Mouse (Mus musculus) midbrain, embryonic 13.5 days (tissue): Measurements from ENCODE around the gene Gm49721. TPM values are rescaled to one million over a fixed set of nuclear protein-coding genes. Genes with fewer than 3 reads are reported as not detected.
A peak's percentile ranks its signal among the peaks of the same experiment; 100 is the strongest.
"Not testable (repeated sequence)": the region's sequence is repeated elsewhere in the genome, so short reads cannot be mapped to it uniquely, and the experiment has no call there.

Experiments used
- ATAC-seq: fragments of 200-750 bp; cut with Nextera tagmentation; 2 replicates; pipeline ENCODE4 v1.8.0; 2017; ENCODE audit warnings: mild to moderate bottlenecking, moderate TSS enrichment, moderate library complexity
- H3K27ac ChIP-seq: fragments of 300-500 bp; sonication (generic); 2 replicates; pipeline ENCODE4 v1.5.1; 2015; ENCODE audit warnings: inconsistent platforms, mild to moderate bottlenecking, moderate library complexity
- H3K27me3 ChIP-seq: fragments of 300-500 bp; sonication (generic); 2 replicates; pipeline ENCODE4 v1.6.1; 2015; ENCODE audit warnings: mild to moderate bottlenecking, inconsistent platforms
- H3K36me3 ChIP-seq: fragments of 300-500 bp; sonication (generic); 2 replicates; pipeline ENCODE4 v1.6.1; 2015; ENCODE audit warnings: mild to moderate bottlenecking, inconsistent platforms
- H3K4me1 ChIP-seq: fragments of 300-500 bp; sonication (generic); replicated peaks from 2 replicates; pipeline ENCODE4 v1.6.1; 2015; ENCODE audit warnings: inconsistent platforms
- H3K4me2 ChIP-seq: fragments of 300-500 bp; sonication (generic); replicated peaks from 2 replicates; pipeline ENCODE4 v1.6.1; 2015; ENCODE audit warnings: moderate library complexity, mild to moderate bottlenecking, inconsistent platforms
- H3K4me3 ChIP-seq: fragments of 300-500 bp; sonication (generic); replicated peaks from 2 replicates; pipeline ENCODE4 v1.5.1; 2015; ENCODE audit warnings: mild to moderate bottlenecking, inconsistent platforms
- H3K9ac ChIP-seq: fragments of 300-500 bp; sonication (generic); replicated peaks from 2 replicates; pipeline ENCODE4 v1.6.1; 2015; ENCODE audit warnings: mild to moderate bottlenecking, inconsistent platforms
- H3K9me3 ChIP-seq: fragments of 300-500 bp; sonication (generic); 2 replicates; pipeline ENCODE4 v1.6.1; 2016; ENCODE audit warnings: mild to moderate bottlenecking, inconsistent platforms
- WGBS: fragments of 180-500 bp; shearing (Covaris S2); methylation state at CpG from one replicate; pipeline ENCODE4 v1.1.7; 2015; 5-methylcytosine and 5-hydroxymethylcytosine counted together
- polyA plus RNA-seq: library from polyadenylated mRNA; unstranded; fragments of >200 nt; fragmentation: Nextera tagmentation; extraction: Ambion mirVana; gene quantifications from 2 replicates; pipeline ENCODE4 v1.2.1, GENCODE M21; 2015

Gene Gm49721
- 0.17 and 0.35 TPM in 2 replicates for polyA plus RNA-seq

DNA sequence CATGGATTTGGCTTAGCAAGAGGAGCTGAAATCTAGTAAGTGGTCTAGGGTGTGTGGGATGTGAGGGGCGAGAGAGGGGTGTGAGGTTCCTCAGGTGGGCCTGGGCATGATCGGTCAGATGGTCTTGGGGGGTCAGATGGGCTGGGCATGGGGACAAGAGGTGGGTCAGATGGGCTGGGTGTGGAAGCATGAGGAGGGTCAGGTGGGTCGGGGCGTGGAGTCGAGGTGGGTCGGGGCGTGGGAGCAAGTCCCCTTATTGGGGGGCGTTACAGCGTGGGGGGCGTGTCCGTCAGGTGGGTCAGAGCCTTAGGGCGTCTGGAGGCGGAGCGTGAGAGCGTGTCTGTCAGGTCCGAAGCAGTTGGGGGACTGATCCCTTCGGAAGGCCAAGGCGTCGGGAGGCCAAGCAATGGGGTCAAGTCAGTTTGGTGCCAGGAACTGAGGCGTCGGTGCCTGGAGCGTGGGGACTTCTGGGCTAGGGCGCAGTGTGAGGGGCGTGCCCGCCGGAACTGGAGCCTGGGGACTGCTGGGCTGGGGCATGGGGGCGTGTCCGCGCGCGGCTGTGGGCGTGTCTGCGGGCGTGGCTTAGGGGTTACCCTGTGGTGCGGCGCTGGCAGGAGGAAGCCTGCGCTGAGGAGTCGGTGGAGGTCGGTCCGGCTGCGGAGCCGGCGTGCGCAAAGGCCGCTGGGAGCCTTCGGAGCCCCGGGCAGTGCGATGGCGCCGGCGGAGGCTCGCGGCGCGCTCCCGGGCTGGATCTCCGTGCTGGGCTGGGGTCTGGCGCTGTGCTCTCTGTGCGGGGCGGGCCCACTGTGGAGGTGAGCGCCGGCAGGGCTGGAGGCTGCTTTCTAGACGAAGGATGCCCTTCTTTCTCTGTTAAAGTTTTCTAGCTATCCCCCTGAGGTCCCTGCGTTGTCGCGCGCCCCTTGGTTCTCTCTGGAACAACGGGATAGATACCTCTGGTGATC, at the start of gene Gm49721:
Gm49721 (plus strand) TSS at position 618 of the 962 bp plus-strand sequence.
- H3K27me3 ChIP-seq, result not testable (repeated sequence)
- 1% methylated on average over 53 of the region's 68 CpGs for WGBS

DNA sequence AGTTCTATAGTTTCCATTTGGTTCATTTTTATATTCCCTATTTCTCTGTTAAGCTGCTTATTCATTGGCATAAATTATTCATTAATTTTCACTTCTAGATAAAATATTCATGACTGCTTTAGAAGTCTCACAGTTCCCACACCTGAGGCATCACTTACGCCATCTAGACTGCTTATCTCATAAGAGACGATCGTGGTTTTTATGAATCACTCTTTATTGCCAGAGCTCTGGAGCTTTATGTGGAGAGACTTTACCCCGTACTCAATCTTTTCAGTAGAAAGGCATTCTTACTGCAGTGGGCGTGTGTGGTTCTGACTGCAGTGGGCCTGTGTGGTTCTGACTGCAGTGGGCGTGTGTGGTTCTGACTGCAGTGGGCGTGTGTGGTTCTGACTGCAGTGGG, 47.1 kb upstream of the Gm49721 start:
- not testable (repeated sequence) for H3K36me3 ChIP-seq
- 89% methylated on average over 7 of the region's 7 CpGs for WGBS

More for the DNA sequence above, at the start of gene Gm49721:
- H3K4me1 ChIP-seq, H3K27ac ChIP-seq, H3K36me3 ChIP-seq, H3K9me3 ChIP-seq: not testable (repeated sequence)
- Histone ChIP-seq H3K9ac (peak within 1 kb of the TSS; percentile 70), H3K4me3 (peak within 1 kb of the TSS; percentile 50), H3K4me2 (peak within 1 kb of the TSS; percentile 62)
- ATAC-seq, result peak; percentile 98

DNA sequence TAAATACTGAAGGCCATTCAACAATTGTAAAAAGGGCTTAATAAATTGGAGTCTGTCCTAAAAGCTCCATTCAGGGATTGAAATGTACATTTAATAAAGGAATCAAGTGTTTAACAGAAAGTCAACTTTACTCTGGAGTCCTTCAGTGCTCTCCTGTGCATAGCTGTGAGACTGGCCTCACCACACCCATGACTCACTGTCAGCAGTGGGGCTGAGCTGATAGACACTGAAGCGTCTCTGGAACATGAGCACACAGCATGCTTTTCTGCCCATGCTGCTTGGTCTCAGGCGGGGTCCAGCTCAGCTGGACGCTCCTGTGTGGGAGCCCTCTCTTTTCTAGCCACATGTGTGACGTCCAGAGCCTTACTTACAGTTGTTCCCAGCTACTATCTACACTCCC, 36.1 kb upstream of the Gm49721 start:
- H3K27me3 ChIP-seq, H3K9ac ChIP-seq, H3K4me2 ChIP-seq, H3K36me3 ChIP-seq, H3K4me3 ChIP-seq, H3K27ac ChIP-seq, H3K4me1 ChIP-seq, H3K9me3 ChIP-seq, ATAC-seq: not testable (repeated sequence)
- no CpG with 5 or more reads among the region's 4 CpGs for WGBS

More for the DNA sequence above, 47.1 kb upstream of the Gm49721 start:
- H3K9ac ChIP-seq, ATAC-seq, H3K27ac ChIP-seq, H3K4me2 ChIP-seq, H3K9me3 ChIP-seq, H3K4me1 ChIP-seq, H3K4me3 ChIP-seq, H3K27me3 ChIP-seq: not testable (repeated sequence)

- not testable (repeated sequence) for H3K36me3 ChIP-seq, ATAC-seq, H3K4me1 ChIP-seq, H3K9me3 ChIP-seq, H3K27me3 ChIP-seq
- whole genome bisulfite sequencing, result no CpG with 5 or more reads among the region's 8 CpGs
- Histone ChIP-seq H3K9ac (peak overlapping the region; percentile 67; the same call in 1 of the 2 replicates), H3K27ac (0 out of 2 replicates have a peak overlapping the region, but pooled peaks have one; percentile 83), H3K4me3 (peak overlapping the region; percentile 54), H3K4me2 (peak overlapping the region; percentile 64)
Observed at GRCm38 (mm10) chr17:6947637-6947983, 31.1 kb upstream of the Gm49721 start.

DNA sequence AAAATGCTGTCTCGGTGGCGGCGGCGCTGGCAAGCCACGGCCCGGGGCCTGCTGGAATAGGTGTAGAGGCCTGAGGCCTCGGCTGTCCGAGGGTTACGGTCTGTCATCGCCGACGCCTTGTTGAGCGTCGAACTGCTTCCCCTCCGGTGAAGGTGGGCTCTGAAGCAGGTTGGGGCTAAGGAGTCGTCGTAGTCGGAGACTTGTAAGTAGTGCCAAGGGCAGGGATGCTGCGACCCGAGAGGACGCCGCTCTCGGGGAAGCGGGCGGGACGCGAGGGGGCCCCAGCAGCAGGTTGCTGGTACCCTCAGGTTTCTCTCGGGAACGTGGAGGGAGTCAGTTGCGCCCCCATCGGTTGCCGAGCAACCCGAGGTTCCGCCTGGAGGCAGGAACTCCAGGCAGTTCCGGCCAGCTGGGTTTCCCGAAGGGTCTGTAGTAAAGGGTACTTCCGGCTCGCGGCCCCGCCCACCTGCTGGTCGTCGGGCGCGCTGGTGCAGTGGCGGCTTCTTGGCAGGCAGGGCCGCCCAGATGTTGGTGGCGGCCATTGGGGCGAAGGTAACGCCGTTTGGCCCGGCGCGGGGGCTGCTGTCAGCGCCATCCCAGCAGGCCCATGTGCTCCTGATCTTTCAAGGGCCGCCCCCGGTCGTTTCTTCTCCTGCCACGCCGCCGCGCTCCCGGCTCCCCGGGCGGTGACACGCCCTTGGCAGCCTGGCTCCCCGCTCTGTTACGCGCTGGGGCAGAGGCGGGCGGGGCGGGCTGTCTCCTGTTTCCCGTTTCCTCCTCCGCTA, 30.5 kb upstream of the Gm49721 start, which contains the start of gene Rsph3b:
Rsph3b (minus strand) TSS at position 699 of the 785 bp plus-strand sequence.
- H3K27me3 ChIP-seq, H3K36me3 ChIP-seq, H3K4me1 ChIP-seq, H3K9me3 ChIP-seq: not testable (repeated sequence)
- Histone ChIP-seq H3K4me3 (peak within 1 kb of the TSS; percentile 54), H3K4me2 (peak within 1 kb of the TSS; percentile 64), H3K9ac (peak within 1 kb of the TSS; percentile 67), H3K27ac (peak within 1 kb of the TSS; percentile 83)
- ATAC-seq, result peak; percentile 98
- under 1% methylated on average over 73 of the region's 73 CpGs for WGBS

GRCm38 (mm10) chr17:6948769-6949228, 29.9 kb upstream of the Gm49721 start:
- not testable (repeated sequence) for H3K4me1 ChIP-seq, H3K9me3 ChIP-seq, H3K36me3 ChIP-seq, H3K27me3 ChIP-seq
- Histone ChIP-seq H3K27ac (peak overlapping the region; percentile 83), H3K4me2 (peak overlapping the region; percentile 64), H3K9ac (peak overlapping the region; percentile 67), H3K4me3 (peak overlapping the region; percentile 54)
- ATAC-seq, result peak; percentile 22; the same call in 1 of the 2 replicates
- 17% methylated on average over 9 of the region's 9 CpGs for WGBS

DNA sequence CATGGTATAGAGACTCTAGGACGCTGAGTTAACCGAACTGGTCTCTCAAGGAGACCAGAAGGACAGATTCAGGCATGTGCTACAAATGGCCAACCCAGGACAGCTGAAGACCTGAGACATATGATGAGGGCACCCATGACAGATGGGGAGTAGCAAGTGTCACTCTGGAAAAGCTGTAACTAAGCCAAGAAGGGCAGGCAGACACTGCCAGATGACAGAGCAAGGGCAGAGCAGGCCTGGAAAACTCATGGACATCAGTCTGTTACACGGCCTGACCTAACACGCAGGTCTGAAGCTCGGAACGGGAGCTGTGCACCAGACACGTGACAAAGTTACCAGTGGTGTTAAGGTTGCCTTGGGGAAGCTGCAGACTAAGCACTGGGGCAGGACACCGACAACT, 19.8 kb upstream of the Gm49721 start:
- H3K36me3 ChIP-seq, H3K9me3 ChIP-seq, H3K4me3 ChIP-seq, H3K27me3 ChIP-seq, H3K4me2 ChIP-seq, H3K27ac ChIP-seq, H3K4me1 ChIP-seq, H3K9ac ChIP-seq, ATAC-seq: not testable (repeated sequence)
- 92% methylated on average over 7 of the region's 8 CpGs for WGBS

DNA sequence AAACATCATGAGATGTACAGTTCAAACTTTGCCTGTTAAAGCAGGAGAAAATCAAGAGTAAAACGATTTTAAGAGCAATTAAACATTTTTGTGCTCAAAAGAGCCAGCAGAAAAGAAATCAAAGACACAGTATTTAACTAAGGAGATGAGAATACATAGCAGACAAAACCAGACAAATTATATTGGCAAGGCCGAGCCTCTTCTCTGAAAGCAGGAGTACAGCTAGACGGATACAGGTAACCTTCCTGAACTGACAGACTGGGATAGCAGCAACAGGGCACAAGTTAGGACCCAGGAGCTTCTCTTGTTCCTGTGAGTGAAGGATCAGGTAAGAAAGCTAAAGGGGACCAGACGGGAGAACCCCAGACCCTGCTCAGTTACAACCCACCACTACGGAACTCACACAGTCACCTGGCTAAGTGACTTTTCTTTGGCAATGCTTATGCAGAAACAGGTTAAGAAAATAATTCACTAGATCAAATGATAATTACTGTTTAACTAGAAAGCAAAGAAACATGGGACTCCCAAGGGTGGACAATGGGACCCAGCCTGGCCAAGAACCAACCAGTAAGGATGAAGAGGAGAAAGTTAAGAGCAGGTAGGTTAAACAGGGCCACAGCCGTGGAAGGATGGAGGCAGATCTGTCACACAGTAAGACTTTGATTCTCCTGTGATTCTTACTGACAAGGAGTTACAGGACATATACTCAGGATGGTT, 19.0 kb upstream of the Gm49721 start:
- ATAC-seq, H3K9ac ChIP-seq, H3K9me3 ChIP-seq, H3K27ac ChIP-seq, H3K4me1 ChIP-seq, H3K27me3 ChIP-seq, H3K36me3 ChIP-seq: not testable (repeated sequence)
- Histone ChIP-seq H3K4me2 (peak overlapping the region; percentile 55), H3K4me3 (peak overlapping the region; percentile 51)
- 69% methylated on average over 5 of the region's 6 CpGs for WGBS

DNA sequence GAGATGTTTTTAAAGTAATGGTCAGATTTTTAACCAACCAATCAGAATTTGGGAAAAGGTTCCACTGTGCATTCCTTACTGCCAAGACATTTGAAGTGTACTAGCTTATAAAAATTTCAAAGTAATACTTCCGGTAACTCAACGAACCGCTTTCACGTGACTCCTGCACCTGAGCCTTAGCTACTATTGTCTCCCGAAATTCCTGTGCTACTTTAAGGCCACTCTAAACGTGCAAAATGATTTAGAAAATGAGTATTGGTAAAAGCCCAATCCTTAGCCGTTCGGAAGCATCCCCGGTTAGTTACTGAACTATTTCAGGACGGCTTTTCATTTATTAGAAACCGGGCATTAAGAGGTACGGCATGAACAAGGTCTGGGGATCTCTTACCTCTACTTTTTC, 18.4 kb upstream of the Gm49721 start:
- Histone ChIP-seq H3K4me2 (peak overlapping the region; percentile 55), H3K9ac (0 out of 2 replicates have a peak overlapping the region, but pooled peaks have one; percentile 67), H3K4me3 (peak overlapping the region; percentile 51)
- under 1% methylated on average over 12 of the region's 12 CpGs for WGBS
- not testable (repeated sequence) for ATAC-seq, H3K36me3 ChIP-seq, H3K9me3 ChIP-seq, H3K27ac ChIP-seq, H3K27me3 ChIP-seq, H3K4me1 ChIP-seq

DNA sequence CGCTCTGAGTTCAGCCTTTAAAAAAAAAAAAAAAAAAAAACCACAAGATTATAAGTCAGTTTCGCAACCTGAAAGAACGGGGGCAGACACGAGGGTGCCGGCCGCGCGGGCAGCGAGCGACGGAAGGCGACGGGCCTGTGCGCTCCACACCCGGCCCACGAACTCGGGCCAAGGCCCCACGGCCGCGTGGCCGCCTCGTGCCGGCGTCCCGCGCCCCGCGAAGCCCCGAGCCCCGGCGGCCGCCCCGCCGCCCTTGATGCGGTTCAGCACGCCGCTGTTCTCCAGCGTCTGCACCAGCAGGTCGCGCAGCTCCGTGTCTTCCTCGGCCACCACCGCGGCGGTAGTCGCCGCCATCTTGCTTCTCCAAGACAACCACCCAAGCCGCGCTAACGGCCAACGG, 17.9 kb upstream of the Gm49721 start, which contains the start of gene Tagap1:
Tagap1 (minus strand) TSS at position 381 of the 400 bp plus-strand sequence.
- Histone ChIP-seq H3K9ac (peak within 1 kb of the TSS; percentile 67), H3K4me2 (peak within 1 kb of the TSS; percentile 55), H3K4me3 (peak within 1 kb of the TSS; percentile 51), H3K27ac (peak within 1 kb of the TSS; percentile 60; the same call in 1 of the 2 replicates)
- not testable (repeated sequence) for H3K36me3 ChIP-seq, H3K9me3 ChIP-seq, H3K27me3 ChIP-seq, H3K4me1 ChIP-seq, ATAC-seq
- WGBS, result 0% methylated on average over 38 of the region's 51 CpGs

GRCm38 (mm10) chr17:6961181-6962000, 17.3 kb upstream of the Gm49721 start:
- WGBS, result 0% methylated on average over 20 of the region's 48 CpGs
- peak; percentile 96 for ATAC-seq

More at GRCm38 (mm10) chr17:6961181-6962000, 17.3 kb upstream of the Gm49721 start:
- not testable (repeated sequence) for H3K36me3 ChIP-seq, H3K9me3 ChIP-seq, H3K27me3 ChIP-seq, H3K4me1 ChIP-seq, H3K27ac ChIP-seq, H3K9ac ChIP-seq
- Histone ChIP-seq H3K4me3 (peak overlapping the region; percentile 30), H3K4me2 (peak overlapping the region; percentile 43)
